Mouse (Mus musculus): Measurements from ENCODE around the gene Naa25. TPM values are rescaled to one million over a fixed set of nuclear protein-coding genes. Genes with fewer than 3 reads are reported as not detected.

Naa25 gene
- 48.6 TPM for polyA plus RNA-seq (2017; shearing (Covaris generic))

GRCm38 (mm10) chr5:121397187-121398145 is at the start of gene Naa25:
Gene Naa25, plus strand, starts transcription at chr5:121397936.

GRCm38 (mm10) chr5:121385461-121386119 is 12.1 kb upstream of the Naa25 start, which contains the start of gene Trafd1:
Gene Trafd1, minus strand, starts transcription at chr5:121385632.

GRCm38 (mm10) chr5:121451644-121452025 is 53.9 kb downstream of the Naa25 start, which contains the start of gene Tmem116:
Gene Tmem116, plus strand, starts transcription at chr5:121451893.

GRCm38 (mm10) chr5:121452026-121452869 is 54.5 kb downstream of the Naa25 start, which contains the start of gene Erp29:
Gene Erp29, minus strand, starts transcription at chr5:121452506.

Other genes starting within 250 kb of the Naa25 start
- 14.6 TPM for gene Ptpn11, start 206.5 kb upstream of the Naa25 start, polyA plus RNA-seq (2017; shearing (Covaris generic))
- gene Rpl6, start 193.5 kb upstream of the Naa25 start, polyA plus RNA-seq (2017; shearing (Covaris generic)) = 751 TPM
- gene Hectd4, start 177.7 kb upstream of the Naa25 start, polyA plus RNA-seq (2017; shearing (Covaris generic)) = 4.8 TPM
- 65.5 TPM for gene Trafd1, start 12.3 kb upstream of the Naa25 start, polyA plus RNA-seq (2017; shearing (Covaris generic))
- 1.2 TPM for gene Tmem116, start 54.0 kb downstream of the Naa25 start, polyA plus RNA-seq (2017; shearing (Covaris generic))
- 65.8 TPM for gene Erp29, start 54.6 kb downstream of the Naa25 start, polyA plus RNA-seq (2017; shearing (Covaris generic))
- 0.11 TPM for gene Adam1b, start 105.5 kb downstream of the Naa25 start, polyA plus RNA-seq (2017; shearing (Covaris generic))
- 2.1 TPM for gene Adam1a, start 147.5 kb downstream of the Naa25 start, polyA plus RNA-seq (2017; shearing (Covaris generic))
- not detected for gene Gm42878, start 147.5 kb downstream of the Naa25 start, polyA plus RNA-seq (2017; shearing (Covaris generic))
- gene Mapkapk5, start 148.0 kb downstream of the Naa25 start, polyA plus RNA-seq (2017; shearing (Covaris generic)) = 32.9 TPM
- gene Aldh2, start 195.9 kb downstream of the Naa25 start, polyA plus RNA-seq (2017; shearing (Covaris generic)) = 24.9 TPM
- 2.3 TPM for gene Acad12, start 221.0 kb downstream of the Naa25 start, polyA plus RNA-seq (2017; shearing (Covaris generic))